Mouse (Mus musculus): ENCODE results near the gene Matk. TPM values are rescaled to one million over a fixed set of nuclear protein-coding genes. Genes with fewer than 3 reads are reported as not detected.
"Not testable (repeated sequence)": the region's sequence is repeated elsewhere in the genome, so short reads cannot be mapped to it uniquely, and the experiment has no call there.

Gene Matk
- polyA plus RNA-seq (2016; fragmentation: Nextera tagmentation; extraction: Ambion mirVana) = 3.6 and 3.7 TPM in 2 replicates

DNA sequence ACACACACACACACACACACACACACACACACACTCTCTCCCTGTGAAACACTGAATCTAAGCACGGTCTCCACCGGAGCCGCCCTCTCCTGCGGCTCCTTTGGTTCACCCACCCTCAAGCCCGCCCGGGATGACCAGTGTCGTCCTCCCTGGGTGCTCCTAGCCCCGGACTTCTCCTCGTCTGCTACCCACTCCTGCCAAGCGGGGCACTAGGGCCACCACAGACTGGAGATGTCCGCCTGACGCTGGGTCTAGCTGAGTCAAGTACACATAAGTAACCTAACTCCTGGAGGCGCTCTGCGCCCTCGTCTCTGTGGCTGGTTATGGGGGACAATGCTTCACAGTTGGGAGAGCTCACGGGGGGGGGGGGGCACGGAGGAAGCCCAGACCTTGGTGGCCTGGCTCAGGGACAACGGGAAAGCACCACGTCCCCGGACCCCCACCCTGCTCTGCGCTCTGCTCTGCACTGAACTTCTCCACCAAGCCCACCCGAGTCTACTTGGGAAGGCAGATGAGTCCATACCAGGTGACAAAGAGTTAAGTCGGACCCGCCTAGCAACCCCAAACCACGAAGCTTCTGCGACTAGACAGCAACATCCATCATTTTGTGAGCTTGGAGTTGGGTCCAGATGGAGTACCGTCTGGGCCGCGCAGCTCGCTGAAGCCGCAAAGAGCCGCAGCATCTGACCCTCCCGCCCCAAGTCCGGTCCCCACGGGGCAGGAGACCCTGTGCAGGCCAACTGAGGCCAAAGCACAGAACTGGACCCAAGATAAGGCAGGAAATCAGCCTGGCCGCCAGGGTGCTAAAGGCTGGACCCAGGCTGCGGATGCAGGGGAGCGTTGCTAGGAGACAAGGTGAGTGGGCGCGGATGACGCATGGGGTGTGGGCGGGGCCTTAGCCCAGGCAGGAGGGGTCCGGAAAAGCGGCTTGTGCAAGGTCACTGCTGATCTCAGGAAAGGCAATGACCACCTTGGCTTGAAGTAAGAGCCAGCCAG lies at the start of gene Matk:
TSS of gene Matk (plus strand) at position 512 of the 996 bp plus-strand sequence.
- peaks cover 43% of the 10 kb centered on the region for H3K4me1 ChIP-seq
- H3K4me3 ChIP-seq = peak within 1 kb of the TSS; percentile 47
- peaks cover 89% of the 10 kb centered on the region for H3K27me3 ChIP-seq (replicated peaks; ENCODE audit: low read depth, poor library complexity, severe bottlenecking)
- peak; percentile 83 for DNase-seq (ENCODE audit: low spot score)
- no peaks in the 10 kb centered on the region for H3K36me3 ChIP-seq (replicated peaks)
- H3K9me3 ChIP-seq = no peaks in the 10 kb centered on the region
- no peak within 1 kb of the TSS for H3K27ac ChIP-seq (replicated peaks)
- 9% methylated on average over 44 of the region's 44 CpGs for WGBS

DNA sequence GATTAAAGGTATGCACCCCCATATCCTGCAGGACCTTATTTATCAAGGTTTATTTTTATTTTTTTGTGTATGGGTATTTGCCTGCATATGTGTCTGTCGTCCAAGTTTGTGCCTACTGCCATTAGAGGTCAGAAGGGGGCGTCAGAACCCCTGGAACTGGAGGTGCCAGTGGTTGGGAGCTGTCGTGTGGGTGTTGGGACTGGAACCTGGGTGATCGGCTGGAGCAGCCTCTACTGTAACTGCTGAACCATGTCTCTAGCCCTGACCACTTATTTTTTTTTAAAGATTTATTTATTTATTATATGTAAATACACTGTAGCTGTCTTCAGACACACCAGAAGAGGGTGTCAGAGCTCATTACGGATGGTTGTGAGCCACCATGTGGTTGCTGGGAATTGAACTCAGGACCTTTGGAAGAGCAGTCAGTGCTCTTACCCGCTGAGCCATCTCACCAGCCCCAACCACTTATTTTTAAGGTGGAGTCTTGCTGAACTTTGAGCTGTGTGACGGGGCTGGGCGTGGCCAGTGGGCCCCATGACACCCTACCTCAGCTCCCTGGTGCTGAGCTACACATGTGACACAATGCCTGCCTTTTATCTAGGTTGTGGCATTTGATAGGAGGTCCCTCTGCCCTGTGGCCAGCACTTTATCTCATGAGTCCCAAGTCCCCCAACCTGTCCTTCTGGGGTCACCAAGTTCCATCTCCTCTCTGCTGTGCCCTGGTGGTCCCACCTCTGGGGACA lies 49.6 kb upstream of the Matk start:
- no peak overlapping the region for H3K4me3 ChIP-seq
- H3K27me3 ChIP-seq (replicated peaks; ENCODE audit: low read depth, poor library complexity, severe bottlenecking) = peaks cover 31% of the 10 kb centered on the region
- DNase-seq (ENCODE audit: low spot score) = no peak
- H3K9me3 ChIP-seq = no peaks in the 10 kb centered on the region
- peaks cover 4% of the 10 kb centered on the region; the same call in 1 of the 2 replicates for H3K4me1 ChIP-seq
- WGBS = 68% methylated on average over 8 of the region's 8 CpGs
- no peaks in the 10 kb centered on the region for H3K36me3 ChIP-seq (replicated peaks)
- no peak overlapping the region for H3K27ac ChIP-seq (replicated peaks)

DNA sequence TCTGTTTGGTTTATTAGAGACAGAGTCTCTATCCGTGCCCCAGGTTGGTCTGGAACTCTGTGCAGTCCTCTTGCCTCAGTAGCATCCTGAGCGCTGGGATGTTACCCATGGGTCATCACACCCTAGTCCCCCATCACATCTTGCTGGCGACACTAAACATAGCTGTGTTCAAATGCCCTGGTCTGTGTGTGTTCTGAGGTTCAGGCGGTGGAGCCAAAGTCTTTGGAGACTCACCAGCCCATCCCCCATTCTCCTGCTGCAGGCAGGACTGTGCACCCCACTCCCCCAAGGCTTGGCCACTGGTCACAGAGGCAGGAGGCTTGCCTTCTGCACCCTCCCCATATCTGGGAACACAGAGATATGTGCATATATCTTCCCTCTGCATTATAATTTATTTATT lies 48.6 kb upstream of the Matk start:
- Histone ChIP-seq H3K27me3 (replicated peaks; ENCODE audit: low read depth, poor library complexity, severe bottlenecking) (peaks cover 25% of the 10 kb centered on the region), H3K36me3 (replicated peaks) (no peaks in the 10 kb centered on the region), H3K9me3 (no peaks in the 10 kb centered on the region), H3K4me1 (peaks cover 4% of the 10 kb centered on the region; the same call in 1 of the 2 replicates), H3K4me3 (no peak overlapping the region), H3K27ac (replicated peaks) (no peak overlapping the region)
- DNase-seq (ENCODE audit: low spot score) = no peak
- WGBS = 72% methylated on average over 4 of the region's 4 CpGs

DNA sequence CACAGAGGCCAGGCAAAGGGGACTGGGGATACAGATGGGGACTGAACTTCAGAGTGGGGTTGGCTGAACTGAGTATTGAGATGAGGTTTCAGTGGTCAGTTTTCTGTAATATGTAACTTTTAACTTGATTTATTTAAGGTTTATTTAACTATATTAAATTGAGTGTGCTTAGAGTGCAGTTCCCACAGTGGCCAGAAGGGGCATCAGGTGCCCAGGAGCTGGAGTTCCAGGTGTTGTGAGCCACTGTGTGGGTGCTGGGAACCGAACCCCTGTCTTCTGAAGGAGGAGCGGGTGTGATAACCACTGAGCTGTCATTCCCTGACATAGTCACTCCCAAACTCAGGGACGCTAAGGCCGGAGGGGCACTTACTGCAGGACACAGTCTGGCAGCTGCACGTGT lies 42.6 kb upstream of the Matk start:
- Histone ChIP-seq H3K9me3 (peaks cover 17% of the 10 kb centered on the region; the same call in 1 of the 2 replicates), H3K4me3 (no peak overlapping the region), H3K27me3 (replicated peaks; ENCODE audit: low read depth, poor library complexity, severe bottlenecking) (no peaks in the 10 kb centered on the region; the same call in 1 of the 2 replicates), H3K36me3 (replicated peaks) (peaks cover 27% of the 10 kb centered on the region), H3K4me1 (no peaks in the 10 kb centered on the region), H3K27ac (replicated peaks) (no peak overlapping the region)
- 93% methylated on average over 5 of the region's 5 CpGs for WGBS
- DNase-seq (ENCODE audit: low spot score) = no peak

DNA sequence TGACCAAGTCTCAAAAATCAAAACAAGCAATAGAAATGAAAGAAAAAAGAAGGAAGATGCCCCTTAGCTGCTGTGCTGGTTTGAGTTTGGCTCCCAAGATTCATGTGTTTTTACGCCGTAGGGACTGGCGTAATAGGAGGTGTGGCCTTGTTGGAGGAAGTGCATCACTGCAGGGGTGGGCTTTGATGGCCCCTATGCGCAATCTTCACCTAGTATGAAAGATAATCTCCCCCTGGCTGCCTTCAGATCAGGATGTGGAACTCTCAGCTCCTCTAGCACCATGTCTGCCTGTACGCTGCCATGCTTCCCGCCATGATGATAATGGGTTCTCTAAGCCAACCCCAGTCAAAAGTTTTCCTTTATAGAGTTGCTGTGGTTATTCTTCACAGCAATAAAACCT lies 36.5 kb upstream of the Matk start:
- H3K4me1 ChIP-seq = peaks cover 5% of the 10 kb centered on the region
- peaks cover 18% of the 10 kb centered on the region for H3K36me3 ChIP-seq (replicated peaks)
- WGBS = 88% methylated on average over 6 of the region's 6 CpGs
- 0 out of 2 replicates have a peak, but pooled peaks cover 11% of the 10 kb centered on the region for H3K9me3 ChIP-seq
- H3K27me3 ChIP-seq (replicated peaks; ENCODE audit: low read depth, poor library complexity, severe bottlenecking) = 0 out of 2 replicates have a peak, but pooled peaks cover 5% of the 10 kb centered on the region
- no peak overlapping the region for H3K4me3 ChIP-seq
- DNase-seq (ENCODE audit: low spot score) = no peak
- no peak overlapping the region for H3K27ac ChIP-seq (replicated peaks)

DNA sequence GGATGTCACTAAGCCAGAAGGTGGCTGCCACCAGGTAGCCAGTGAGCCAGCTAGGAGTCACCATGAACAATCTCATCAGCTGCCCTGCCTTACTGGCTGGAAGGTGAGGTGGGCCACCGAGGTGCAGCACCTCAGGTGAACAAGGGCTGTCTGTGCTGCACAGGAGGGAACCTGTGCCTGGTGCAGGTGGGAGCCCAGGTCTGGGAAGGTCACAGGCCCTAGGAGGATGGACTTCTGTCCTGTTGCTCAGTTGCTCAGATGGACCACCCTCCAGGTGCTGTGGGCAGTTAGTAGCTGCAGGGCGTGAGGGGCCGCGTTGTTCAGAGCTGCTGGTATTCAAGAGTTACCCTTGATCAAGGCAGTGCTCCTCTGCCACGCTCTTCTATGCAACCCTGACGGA lies 35.9 kb upstream of the Matk start:
- Histone ChIP-seq H3K36me3 (replicated peaks) (peaks cover 14% of the 10 kb centered on the region), H3K4me1 (peaks cover 5% of the 10 kb centered on the region), H3K27me3 (replicated peaks; ENCODE audit: low read depth, poor library complexity, severe bottlenecking) (0 out of 2 replicates have a peak, but pooled peaks cover 5% of the 10 kb centered on the region), H3K9me3 (0 out of 2 replicates have a peak, but pooled peaks cover 10% of the 10 kb centered on the region), H3K4me3 (no peak overlapping the region), H3K27ac (replicated peaks) (no peak overlapping the region)
- 88% methylated on average over 6 of the region's 6 CpGs for WGBS
- no peak for DNase-seq (ENCODE audit: low spot score)

DNA sequence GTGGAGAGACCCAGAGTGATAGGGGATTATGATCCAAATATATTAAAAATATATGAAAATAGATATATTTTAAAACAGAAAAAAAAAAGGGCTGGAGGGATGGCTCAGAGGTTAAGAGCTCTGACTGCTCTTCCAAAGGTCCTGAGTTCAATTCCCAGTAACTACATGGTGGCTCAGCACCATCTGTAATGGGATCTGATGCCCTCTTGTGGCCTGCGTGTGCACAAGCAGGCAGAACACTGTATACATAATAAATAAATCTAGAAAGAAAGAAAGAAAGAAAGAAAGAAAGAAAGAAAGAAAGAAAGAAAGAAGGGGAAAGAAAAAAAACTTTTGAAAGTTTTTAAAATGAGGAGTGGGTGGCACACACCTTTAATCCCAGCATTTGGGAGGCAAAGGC lies 35.5 kb upstream of the Matk start:
- not testable (repeated sequence) for H3K36me3 ChIP-seq (replicated peaks); DNase-seq (ENCODE audit: low spot score); H3K9me3 ChIP-seq; H3K27me3 ChIP-seq (replicated peaks; ENCODE audit: low read depth, poor library complexity, severe bottlenecking); H3K27ac ChIP-seq (replicated peaks); H3K4me3 ChIP-seq; H3K4me1 ChIP-seq
- WGBS = 19% methylated on average over 1 of the region's 1 CpGs

DNA sequence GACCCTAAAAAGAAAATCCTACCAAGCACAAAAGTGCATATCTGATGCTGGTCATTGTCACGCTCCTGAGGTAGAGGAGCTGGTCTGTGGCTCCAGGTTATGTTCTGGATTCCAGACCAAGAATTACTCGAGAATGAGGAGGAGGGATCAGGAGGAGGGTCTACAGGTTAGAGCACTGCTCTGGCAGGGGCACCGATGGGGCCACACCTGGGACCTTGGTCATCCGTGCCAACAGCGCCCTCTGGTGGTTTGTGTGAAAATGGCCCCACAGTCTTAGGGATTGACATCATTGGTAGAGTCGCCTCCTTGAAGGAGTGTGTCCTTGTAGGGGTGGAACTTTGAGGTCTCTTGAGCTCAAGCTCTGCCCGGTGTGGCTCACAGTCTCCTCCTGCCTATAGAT lies 34.8 kb upstream of the Matk start:
- Histone ChIP-seq H3K36me3 (replicated peaks) (peaks cover 2% of the 10 kb centered on the region; the same call in 1 of the 2 replicates), H3K9me3 (no peaks in the 10 kb centered on the region), H3K4me3 (no peak overlapping the region), H3K27me3 (replicated peaks; ENCODE audit: low read depth, poor library complexity, severe bottlenecking) (0 out of 2 replicates have a peak, but pooled peaks cover 5% of the 10 kb centered on the region), H3K27ac (replicated peaks) (no peak overlapping the region), H3K4me1 (peaks cover 5% of the 10 kb centered on the region)
- WGBS = 41% methylated on average over 7 of the region's 7 CpGs
- peak; percentile 64 for DNase-seq (ENCODE audit: low spot score)

DNA sequence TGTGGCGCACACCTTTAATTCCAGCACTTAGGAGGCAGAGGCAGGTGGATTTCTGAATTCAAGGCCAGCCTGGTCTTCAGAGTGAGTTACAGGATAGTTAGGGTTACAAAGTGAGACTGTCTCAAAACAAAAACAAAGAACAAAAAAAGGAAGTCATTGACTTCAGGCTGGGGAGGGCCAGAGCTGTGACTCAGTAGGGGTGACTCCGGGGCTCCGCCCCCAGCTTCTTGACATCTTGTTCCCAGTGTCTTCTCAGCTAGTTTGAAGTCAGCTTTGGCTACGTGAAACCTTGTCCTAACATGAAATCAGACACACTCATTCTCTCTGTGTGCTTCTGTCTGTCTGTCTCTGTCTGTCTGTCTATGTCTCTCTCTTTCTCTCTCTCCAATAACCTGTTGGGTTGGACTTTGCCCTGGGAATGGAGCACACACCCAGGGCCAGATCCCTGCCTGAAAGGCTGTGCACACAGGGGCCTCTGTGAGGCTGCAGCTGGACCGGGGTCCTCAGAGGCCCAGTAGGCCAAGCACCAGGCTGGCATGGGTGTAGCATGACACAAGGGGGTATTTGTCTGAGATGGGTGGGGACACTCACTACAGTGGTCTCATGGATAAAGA lies 31.2 kb upstream of the Matk start:
- Histone ChIP-seq H3K27ac (replicated peaks) (no peak overlapping the region), H3K4me3 (no peak overlapping the region), H3K9me3 (no peaks in the 10 kb centered on the region), H3K27me3 (replicated peaks; ENCODE audit: low read depth, poor library complexity, severe bottlenecking) (0 out of 2 replicates have a peak, but pooled peaks cover 5% of the 10 kb centered on the region), H3K36me3 (replicated peaks) (no peaks in the 10 kb centered on the region), H3K4me1 (peaks cover 5% of the 10 kb centered on the region)
- WGBS = 86% methylated on average over 5 of the region's 5 CpGs
- no peak for DNase-seq (ENCODE audit: low spot score)

DNA sequence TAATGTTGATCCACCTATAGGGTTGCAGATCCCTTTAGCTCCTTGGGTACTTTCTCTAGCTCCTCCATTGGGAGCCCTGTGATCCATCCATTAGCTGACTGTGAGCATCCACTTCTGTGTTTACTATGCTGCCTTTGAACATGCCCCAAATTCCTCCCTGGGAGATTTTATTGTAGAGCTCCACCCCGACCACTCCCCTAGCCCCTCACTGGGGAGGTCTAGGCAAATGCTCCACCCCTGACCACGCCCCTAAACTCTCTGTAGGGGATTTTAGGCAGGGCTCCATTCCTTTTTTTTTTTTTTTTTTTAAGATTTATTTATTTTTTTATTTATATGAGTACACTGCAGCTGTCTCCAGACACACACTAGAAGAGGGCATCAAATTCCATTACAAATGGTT lies 29.0 kb upstream of the Matk start:
- H3K27ac ChIP-seq (replicated peaks); H3K4me3 ChIP-seq; H3K9me3 ChIP-seq; H3K4me1 ChIP-seq; H3K36me3 ChIP-seq (replicated peaks); DNase-seq (ENCODE audit: low spot score): not testable (repeated sequence)
- WGBS = 59% methylated on average over 2 of the region's 2 CpGs
- peaks cover 13% of the 10 kb centered on the region for H3K27me3 ChIP-seq (replicated peaks; ENCODE audit: low read depth, poor library complexity, severe bottlenecking)

DNA sequence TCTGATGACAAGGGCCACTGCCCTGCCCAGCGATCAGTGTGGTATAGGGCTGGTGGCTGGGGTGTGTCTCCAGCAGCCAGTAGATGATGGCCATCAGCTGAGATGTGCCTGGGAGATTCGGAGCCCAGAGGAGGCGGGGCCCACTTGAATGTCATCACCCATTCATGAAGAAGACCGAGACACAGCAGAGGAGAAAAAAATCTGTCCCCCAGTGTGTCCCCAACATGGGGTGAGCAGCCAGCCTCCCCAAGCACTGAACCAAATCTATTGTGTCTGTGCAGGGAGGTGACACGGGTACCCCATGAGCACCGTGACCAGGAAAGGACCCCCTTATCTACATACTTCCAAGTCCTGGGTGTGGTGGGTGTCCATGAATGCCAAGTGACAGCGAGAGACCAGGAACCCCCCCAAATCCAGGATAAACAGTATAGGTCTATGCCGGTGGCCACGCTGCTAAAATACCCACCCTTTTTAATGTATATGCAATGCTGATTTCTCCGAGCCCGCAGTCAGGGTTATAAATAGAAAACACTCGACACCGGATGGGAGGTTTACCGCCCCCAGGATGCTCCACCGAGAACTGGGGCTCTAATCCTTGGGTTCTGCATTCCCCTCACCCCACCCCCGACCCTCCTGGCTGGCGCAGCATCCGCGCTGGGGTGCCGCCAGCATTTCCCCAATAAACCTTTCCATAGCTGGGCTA lies 22.8 kb upstream of the Matk start:
- Histone ChIP-seq H3K4me1 (peaks cover 30% of the 10 kb centered on the region), H3K4me3 (peak overlapping the region; percentile 51), H3K27me3 (replicated peaks; ENCODE audit: low read depth, poor library complexity, severe bottlenecking) (peaks cover 52% of the 10 kb centered on the region), H3K9me3 (no peaks in the 10 kb centered on the region), H3K36me3 (replicated peaks) (no peaks in the 10 kb centered on the region), H3K27ac (replicated peaks) (0 out of 2 replicates have a peak overlapping the region, but pooled peaks have one; percentile 36)
- no peak for DNase-seq (ENCODE audit: low spot score)
- WGBS = 17% methylated on average over 20 of the region's 20 CpGs

Measured in embryonic facial prominence, embryonic 10.5 days (tissue).